Mouse (Mus musculus): ENCODE measurements around the gene Lsm14b.

The Lsm14b gene

DNA sequence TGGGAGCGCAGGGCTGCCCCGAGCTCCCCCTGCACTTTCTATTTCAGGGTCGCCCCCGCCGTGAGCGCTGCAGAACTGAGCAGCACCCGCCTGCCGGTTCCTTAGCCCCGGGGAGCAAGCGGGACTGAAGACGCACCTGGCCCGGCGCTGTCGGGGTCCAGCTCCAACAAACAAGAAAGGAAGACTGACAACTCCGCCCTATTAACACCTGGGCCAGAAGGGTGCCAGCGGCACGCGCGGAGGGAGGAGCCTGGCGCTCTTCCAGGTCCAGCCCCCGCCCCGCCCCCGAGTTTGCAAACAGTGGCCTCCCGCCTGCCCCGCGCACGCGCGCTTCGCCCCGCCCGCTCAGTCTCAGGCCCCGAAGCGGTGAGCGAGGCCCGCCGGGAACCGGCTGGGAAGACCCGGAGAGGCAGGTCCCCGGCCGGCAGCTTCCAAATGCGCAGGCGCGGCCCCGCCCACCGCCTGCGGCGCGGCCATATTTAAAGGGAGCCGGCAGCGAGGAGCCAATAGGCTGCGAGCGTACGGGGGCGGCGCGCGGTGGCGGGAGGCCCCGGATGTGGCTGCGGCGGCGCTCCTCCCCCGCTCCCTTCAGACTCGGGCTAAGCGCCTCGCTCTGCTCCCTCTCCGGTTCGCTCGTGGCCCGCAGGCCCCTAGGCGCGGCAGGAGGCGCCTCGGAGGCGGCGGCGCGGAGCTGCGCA, at the start of gene Lsm14b:
Lsm14b (plus strand) TSS at position 587 of the 698 bp plus-strand sequence.
- DNase-seq (ENCODE audit: low read depth, low spot score): peak; percentile 95

DNA sequence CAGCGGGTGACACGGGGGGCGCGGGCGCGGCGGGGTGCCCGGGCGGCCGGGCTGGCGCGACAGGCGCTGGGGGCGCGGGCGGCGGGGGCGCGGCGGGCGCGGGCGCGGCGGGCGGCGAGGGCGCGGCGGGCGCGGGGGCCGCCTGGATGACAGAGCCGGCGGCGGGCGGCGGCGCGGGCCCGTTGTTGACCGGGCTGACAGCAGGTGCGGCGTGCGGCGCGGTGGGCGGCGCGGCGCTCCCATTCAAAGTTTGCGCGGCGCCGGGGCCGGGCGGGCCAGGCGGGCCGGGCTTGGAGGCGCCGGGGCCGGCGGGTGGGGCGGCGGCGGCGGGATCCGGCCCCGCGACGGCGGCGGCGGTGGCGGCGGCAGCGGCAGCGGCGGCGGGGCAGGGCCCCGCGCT, 48.9 kb upstream of the Lsm14b start:
- no peak for DNase-seq (ENCODE audit: low read depth, low spot score)

- no peak for DNase-seq (ENCODE audit: low read depth, low spot score)
These were observed 48.5 kb upstream of the Lsm14b start for GRCm38 (mm10) chr2:179976295-179976627.

DNA sequence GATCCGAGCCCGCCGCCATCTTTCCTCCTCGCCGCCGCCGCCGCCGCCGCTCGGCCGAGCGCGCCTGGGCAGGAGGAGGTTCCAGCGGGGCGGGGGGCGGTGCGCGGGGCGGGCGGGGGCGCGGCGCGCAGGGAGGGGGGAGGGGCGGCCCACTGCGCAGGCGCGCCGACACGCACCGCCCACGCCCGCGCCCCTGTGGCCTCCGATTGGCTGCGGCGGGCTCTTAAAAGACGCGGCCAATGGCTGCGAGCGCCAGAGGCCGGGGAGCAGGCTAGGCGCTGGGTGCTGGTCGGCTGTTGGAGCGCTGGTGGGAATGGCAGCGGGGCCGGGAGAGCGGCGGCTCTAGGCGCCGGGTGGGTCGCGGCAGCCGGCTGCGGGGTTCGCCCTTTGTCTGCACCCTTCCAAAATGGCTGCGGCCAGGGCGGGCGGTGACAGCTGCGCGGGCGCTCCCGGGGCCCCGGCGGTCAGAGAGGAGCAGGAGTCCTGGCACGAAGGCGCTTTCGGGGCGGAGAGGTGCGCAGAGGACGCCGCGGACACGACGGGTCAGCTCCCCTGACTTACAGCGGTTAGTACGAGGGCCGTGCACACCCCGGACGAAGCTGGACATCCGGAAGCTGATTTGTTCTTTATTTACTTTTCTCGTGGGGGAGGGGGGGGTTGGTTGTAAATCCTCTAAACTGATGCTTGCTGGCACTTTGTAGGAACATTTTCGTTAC, 48.0 kb upstream of the Lsm14b start, which contains the start of gene Taf4:
Taf4 (minus strand) TSS at position 19 of the 716 bp plus-strand sequence.
- peak; percentile 76 for DNase-seq (ENCODE audit: low read depth, low spot score)

GRCm38 (mm10) chr2:179977344-179978025, 47.3 kb upstream of the Lsm14b start:
- peak; percentile 32 for DNase-seq (ENCODE audit: low read depth, low spot score)

DNA sequence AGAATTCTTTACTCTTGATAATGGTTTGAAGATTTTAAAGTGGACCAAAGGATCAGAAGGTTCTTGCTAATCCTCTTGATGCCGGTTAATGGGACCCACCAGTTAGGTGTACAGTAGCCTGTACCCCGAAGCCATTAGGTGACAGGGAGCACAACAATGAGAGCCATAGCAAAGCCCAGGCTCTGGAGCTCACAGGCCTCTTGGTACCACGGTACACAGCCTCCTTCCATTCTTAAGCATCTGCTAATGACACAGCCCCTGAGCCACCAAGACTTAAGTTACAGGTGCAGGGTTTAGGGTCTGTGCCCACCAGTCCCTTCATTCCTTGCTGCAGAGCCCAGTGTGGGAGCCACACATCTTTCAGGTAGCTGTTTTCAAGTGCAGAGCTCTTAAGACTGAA, 46.5 kb upstream of the Lsm14b start:
- no peak for DNase-seq (ENCODE audit: low read depth, low spot score)

GRCm38 (mm10) chr2:179979836-179980235, 45.0 kb upstream of the Lsm14b start:
- peak; percentile 98 for DNase-seq (ENCODE audit: low read depth, low spot score)

DNA sequence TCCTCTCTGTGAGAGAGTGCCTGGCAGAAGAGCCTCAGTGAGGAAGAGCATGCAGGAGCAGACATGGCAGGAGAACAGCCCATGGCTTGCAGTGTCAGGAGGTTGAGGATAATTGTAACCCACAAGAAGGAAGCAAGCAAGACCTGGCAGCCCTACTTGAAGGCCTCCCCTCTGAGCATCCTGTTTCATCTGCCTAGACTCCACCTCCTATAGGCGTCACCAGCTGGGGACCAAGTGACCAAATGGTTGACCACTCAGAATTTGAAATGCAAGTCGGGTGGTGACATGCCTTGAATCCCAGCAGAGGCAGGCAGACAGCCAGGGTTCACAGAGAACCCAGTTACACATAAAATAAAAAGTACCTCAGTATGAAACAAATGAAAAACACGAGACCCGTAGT, 44.2 kb upstream of the Lsm14b start:
- DNase-seq (ENCODE audit: low read depth, low spot score): peak; percentile 56

- DNase-seq (ENCODE audit: low read depth, low spot score): no peak
These were observed 42.1 kb upstream of the Lsm14b start for GRCm38 (mm10) chr2:179982715-179983114.

- DNase-seq (ENCODE audit: low read depth, low spot score): no peak
These were observed 40.0 kb upstream of the Lsm14b start for GRCm38 (mm10) chr2:179984830-179985229.

DNA sequence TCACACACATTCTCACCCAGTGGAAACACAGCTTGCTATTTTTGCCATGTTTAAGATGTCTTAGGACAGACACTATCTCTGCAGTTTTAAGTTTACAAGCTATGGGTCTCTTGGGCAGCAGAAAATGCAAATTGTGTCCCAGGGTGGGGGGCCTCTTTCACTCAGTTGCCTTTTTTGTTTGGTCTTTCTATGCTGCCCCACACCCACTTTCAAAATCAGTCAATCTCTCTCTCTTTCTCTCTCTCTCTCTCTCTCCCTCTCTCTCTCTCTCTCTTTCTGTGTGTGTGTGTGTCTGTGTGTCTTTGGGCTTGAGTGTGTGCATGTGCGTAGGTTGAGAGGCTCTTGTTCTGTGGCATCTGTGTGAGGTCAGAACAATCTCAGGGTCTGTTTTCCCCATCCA, 39.1 kb upstream of the Lsm14b start:
- no peak for DNase-seq (ENCODE audit: low read depth, low spot score)

DNA sequence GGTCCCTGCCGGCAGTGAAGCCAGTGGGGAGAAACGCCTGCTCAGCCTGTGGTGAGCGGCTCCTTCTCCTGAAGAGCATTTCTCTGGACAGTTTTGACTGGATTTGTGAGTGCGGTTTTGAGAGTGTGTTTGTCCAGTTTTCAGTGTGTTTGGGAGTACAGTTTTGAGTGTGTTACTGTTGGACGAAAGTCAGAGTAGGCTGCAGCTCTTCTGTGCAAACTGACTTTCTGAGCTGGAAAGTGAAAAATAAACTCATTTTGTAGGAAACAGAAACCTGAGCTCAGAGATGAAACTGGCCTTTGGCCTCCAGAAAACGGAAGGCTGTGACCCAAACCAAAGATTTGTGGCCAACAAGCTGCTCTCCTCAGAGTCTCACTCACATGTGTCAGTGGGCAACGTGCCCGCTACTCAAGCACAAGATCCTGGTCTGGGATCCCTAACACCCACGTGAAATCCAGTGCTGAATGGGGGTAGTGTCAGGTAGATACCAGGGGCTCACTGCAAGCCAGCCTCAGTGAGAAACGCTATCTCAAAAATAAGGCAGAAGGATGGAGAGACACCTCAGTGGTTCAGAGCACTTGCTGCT, 38.3 kb upstream of the Lsm14b start:
- DNase-seq (ENCODE audit: low read depth, low spot score): no peak

DNA sequence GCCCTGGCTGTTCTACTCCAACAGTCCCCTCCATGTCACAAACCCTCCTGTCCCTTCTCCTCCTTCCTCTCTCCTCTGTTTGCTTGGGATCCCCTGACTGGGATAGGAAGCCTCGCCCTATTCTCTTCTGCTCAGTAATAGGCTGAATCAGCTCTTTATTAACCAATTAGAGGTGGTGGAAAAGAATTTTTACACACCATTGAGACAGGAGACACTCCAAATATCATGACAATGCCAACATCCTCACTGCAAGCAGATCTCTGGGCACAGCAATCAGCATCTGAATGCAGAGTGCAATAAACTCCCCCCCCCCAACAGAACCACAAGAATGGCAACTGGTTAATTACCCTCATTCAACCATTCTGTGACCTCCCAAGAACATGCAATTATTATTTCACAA, 35.7 kb upstream of the Lsm14b start:
- DNase-seq (ENCODE audit: low read depth, low spot score): no peak

- no peak for DNase-seq (ENCODE audit: low read depth, low spot score)
These were observed 31.7 kb upstream of the Lsm14b start for GRCm38 (mm10) chr2:179993071-179993470.

GRCm38 (mm10) chr2:179998431-179998830, 26.4 kb upstream of the Lsm14b start:
- peak; percentile 43 for DNase-seq (ENCODE audit: low read depth, low spot score)

DNA sequence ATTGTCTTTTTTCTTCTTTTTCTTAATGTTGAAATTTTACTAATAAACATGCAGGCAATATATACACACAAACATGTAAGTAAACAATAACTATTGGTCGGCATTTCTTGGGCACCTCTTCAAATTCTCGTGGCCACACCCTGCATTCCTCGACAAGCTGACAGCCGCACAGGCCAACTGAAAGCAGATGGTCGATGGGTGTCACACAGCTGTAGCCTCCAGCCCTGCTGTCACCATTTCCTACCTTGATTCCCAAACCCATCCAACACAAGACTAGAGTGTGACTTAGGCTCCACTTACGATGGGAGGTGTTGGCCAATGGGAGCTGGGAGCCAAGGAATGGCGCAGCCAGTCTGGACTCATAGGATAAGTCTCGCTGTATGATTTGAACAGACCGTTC, 23.2 kb upstream of the Lsm14b start:
- DNase-seq (ENCODE audit: low read depth, low spot score): no peak

DNA sequence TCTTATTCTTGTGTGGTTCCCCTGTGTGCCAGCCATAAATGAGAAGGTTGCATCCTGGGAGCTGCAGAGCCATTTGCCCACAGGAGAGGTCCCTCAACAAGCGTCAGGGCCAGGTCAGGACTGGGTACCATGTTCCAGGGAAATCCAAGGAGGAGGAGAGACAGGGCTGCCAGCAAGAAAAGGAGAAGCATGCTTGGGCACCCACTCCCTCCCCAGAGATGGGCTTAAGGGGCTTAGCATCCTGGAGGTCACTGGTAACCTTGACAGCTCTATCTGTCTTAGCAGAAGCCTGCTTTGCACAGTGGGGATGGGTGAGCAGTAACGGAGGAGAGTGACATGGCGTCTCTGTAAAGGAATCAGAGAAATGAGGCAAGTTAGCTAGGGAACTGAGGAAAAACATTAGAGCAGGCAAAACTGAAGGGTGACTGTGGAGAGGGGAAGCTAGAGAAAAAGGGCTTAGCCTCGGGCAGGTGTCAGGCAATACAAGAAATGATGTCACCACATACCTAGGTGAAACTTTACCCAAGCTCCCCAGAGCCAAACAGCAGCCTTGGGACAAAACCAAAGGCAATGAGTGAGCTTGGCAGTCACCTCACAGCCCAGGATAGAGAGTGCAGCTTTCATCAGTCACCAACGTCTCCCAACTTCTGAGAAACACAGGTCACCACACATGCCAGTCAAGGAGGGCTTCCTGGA, 19.0 kb upstream of the Lsm14b start:
- no peak for DNase-seq (ENCODE audit: low read depth, low spot score)

DNA sequence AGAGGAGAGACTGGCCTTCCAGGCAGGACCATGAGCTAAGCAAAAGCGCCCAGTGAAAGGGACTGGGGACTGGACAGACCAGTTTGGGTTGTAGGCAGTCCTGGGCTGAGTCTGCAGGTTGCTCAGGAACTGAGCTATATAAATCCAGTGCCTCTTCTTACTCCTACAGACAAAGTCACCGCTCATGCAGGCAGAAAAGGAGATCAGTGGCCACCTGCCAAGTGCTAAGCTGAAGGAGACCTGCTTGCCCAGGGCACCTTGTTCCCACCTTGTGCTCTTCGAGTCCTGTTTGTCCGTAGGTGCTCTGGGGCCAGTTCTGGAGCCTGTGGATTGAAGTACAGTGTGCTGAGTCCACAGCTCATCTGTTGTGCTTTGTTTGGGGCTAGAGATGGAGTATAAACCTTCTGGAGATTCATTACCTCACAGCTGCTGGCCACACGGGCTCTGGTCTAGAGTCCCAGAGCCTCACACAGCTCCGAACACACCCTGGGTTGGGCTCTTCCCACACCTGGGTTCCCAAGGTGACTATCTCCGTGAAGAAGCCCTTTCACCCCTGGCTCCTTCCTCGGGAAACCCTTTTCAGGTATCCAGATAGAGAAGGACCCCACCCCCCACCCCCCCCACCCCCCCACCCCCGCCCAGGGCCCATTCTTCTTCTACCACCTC, 18.3 kb upstream of the Lsm14b start:
- no peak for DNase-seq (ENCODE audit: low read depth, low spot score)

DNA sequence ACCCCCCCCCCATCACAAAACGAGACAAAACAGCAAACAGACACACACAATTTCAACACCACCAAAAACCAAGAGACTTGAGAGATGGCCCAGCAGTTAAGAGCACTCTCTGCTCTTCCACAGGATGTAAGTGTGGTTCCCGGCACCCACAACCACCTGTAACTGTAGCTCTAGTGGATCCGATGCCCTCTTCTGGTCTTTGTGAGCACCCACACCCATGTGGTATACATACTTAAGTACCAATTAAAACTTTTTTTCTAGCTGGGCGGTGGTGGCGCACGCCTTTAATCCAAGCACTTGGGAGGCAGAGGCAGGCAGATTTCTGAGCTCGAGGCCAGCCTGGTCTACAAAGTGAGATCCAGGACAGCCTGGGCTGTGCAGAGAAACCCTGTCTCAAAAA, 14.1 kb upstream of the Lsm14b start:
- DNase-seq (ENCODE audit: low read depth, low spot score): no peak

DNA sequence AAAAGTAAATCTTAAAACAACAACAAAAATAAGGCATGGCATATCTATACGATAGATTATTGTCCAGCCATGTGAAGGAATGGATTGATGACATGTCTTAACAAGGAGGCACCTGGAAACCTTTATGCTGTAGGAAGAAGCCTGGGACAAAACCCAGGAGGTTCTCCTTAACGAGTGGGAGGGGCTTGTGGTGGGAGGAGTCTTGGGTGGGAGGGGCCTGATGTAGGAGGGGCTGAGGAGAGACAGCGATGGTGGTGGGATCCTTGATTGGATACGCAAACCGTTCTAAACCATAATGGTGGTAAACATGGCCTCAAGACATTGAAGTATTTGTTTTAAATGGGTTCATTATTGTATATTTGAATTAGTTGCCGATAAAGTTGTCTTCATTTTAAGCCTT, 13.4 kb upstream of the Lsm14b start:
- no peak for DNase-seq (ENCODE audit: low read depth, low spot score)

GRCm38 (mm10) chr2:180013686-180014085, 11.1 kb upstream of the Lsm14b start:
- DNase-seq (ENCODE audit: low read depth, low spot score): no peak
